Mouse (Mus musculus): Measurements from ENCODE around the gene Rasgef1a.
A peak's percentile ranks its signal among the peaks of the same experiment; 100 is the strongest.

The Rasgef1a gene

GRCm38 (mm10) chr6:118010756-118011615 is at the start of gene Rasgef1a:
TSS of gene Rasgef1a (plus strand) at chr6:118011438.
- peak; percentile 9; the same call in 1 of the 2 replicates for ATAC-seq (ENCODE audit: insufficient number of reproducible peaks, low FRiP score, low TSS enrichment)

DNA sequence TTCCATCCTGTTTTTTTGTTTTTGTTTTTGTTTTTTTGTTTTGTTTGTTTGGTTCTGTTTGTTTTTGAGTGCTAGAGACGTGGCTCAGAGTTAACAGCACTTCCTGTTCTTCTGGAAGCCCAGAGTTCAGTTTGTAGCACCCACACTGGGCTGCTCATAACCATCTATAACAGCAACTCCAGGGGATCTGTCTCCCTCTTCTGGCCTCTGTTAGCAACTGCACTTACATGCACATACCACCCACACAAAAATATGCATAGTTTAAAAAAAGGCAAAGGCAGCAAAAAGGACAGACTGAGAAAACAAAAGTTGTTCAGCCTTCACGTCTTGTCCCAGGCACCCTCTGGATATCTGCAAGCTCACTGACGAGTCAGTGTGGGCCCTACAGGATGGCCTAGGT is 48.0 kb upstream of the Rasgef1a start:
- no peak for ATAC-seq (ENCODE audit: insufficient number of reproducible peaks, low FRiP score, low TSS enrichment)

DNA sequence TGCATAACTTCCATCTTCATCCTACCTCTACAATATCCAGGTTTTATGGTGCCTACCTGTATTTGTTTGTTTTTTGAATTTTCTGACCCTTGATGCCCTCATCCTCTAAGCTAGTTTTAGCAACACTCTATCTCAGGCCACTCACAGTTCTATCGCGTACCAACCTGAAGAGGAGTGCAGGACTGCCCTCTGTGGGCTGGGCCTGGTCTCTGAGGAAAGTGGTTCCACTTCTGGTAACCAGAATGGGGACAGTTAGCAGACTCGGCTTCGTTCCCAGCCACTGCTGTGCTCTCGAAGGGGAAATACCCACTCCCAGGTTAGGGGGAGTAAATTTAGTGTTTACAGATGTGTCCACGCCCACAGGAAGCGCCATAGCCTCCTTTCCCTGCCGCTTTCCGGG is 44.5 kb upstream of the Rasgef1a start:
- no peak for ATAC-seq (ENCODE audit: insufficient number of reproducible peaks, low FRiP score, low TSS enrichment)

DNA sequence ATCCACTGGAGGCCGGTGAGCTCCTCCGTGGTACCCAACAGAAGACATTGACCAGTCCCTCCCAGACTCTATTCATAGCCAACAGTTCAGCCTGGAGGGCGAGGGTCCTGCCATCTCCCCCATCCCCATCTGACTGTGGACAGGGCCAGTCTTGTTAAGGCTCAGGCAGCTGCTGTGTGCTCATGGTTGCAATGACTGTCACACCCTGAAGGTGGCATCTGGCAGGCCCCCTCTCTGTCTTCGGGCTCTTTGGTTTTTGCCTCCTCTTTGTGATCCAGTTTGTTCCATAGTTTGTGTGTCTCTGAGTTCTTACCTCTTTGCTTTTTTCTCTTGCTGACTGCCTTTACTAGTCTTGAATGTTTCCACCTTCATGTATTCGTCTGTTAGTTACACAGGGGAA is 24.1 kb upstream of the Rasgef1a start:
- no peak for ATAC-seq (ENCODE audit: insufficient number of reproducible peaks, low FRiP score, low TSS enrichment)

DNA sequence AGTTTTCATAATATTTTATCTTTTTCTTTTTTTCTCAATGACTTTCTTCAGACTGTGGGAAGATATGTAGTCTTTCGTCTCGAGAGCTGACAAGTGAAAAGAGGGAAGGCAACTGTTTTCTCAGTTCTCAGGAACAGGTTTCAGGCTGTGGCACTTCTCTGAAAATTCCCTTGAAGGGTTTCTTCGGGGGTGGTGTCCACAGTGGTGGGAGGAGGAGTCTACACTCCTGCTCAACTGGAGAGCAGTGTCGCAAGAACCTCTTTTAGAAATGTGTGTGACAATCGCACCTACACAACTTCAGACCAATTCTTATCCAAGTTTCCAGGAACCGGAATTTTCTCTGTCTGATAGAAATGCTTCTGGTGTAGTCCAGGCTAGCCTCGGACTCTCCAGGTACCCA is 22.0 kb upstream of the Rasgef1a start:
- ATAC-seq (ENCODE audit: insufficient number of reproducible peaks, low FRiP score, low TSS enrichment), result no peak

- ATAC-seq (ENCODE audit: insufficient number of reproducible peaks, low FRiP score, low TSS enrichment), result no peak
Observed at GRCm38 (mm10) chr6:117990649-117991048, 20.6 kb upstream of the Rasgef1a start.

GRCm38 (mm10) chr6:117991297-117991696 is 19.9 kb upstream of the Rasgef1a start:
- ATAC-seq (ENCODE audit: insufficient number of reproducible peaks, low FRiP score, low TSS enrichment), result no peak

- ATAC-seq (ENCODE audit: insufficient number of reproducible peaks, low FRiP score, low TSS enrichment), result no peak
Observed at GRCm38 (mm10) chr6:117991928-117992327, 19.3 kb upstream of the Rasgef1a start.

DNA sequence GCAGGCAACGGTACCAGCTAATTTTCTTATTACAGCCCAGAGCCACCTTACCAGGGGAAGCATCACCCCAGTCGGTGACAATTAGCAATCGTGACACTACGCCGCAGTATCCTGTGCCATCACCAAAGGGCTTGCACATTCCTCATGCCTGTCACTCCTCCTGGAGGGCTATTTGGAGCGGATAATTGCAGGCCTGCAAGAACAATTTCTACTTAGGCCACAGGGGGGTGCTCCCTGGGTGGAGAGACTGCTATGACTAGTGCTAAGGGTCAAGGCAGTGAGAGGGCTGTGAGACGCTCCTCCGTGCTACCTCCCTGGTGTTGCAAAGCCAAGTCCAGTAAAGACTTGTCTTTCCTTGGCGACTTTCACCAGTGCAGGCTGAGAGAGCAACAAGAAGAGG is 16.1 kb upstream of the Rasgef1a start:
- ATAC-seq (ENCODE audit: insufficient number of reproducible peaks, low FRiP score, low TSS enrichment), result peak; percentile 85

DNA sequence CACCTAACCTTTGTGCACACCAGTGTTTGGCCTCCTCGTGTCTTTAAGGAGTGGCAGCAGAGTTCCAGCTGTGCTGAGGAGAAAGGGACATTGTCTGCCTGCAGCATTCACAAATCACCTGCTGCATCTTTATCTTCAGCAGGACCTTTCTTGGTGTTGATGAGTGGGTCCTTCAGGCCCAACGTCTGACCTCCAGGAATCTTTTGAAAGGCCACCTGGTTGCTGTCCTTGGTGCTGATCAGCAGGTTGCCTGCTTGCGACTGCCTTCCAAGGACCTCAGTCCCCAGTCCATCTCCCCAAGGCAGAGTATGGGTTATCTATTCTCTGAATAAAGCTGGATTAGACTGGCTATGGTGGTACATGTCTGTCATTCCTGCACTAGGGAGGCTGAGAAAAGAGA is 10.0 kb upstream of the Rasgef1a start:
- ATAC-seq (ENCODE audit: insufficient number of reproducible peaks, low FRiP score, low TSS enrichment), result no peak

DNA sequence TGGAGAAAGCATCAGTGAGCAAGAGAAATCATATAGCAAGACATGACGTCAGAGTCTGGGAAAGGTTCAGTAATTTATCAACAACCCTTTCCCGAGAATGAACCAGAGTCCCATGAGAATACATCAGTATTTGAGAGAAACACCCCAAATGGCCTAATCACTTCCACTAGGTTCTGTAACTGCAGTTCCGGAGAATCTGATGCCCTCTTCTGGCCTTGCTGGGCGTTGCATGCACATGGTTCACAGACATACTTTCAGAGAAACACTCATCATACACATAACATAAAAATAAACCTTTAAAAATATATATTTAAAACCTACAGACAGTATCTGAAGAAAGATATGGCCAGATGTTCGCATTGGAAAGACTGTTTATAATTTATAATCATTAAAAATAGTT is 3.9 kb upstream of the Rasgef1a start:
- ATAC-seq (ENCODE audit: insufficient number of reproducible peaks, low FRiP score, low TSS enrichment), result no peak

DNA sequence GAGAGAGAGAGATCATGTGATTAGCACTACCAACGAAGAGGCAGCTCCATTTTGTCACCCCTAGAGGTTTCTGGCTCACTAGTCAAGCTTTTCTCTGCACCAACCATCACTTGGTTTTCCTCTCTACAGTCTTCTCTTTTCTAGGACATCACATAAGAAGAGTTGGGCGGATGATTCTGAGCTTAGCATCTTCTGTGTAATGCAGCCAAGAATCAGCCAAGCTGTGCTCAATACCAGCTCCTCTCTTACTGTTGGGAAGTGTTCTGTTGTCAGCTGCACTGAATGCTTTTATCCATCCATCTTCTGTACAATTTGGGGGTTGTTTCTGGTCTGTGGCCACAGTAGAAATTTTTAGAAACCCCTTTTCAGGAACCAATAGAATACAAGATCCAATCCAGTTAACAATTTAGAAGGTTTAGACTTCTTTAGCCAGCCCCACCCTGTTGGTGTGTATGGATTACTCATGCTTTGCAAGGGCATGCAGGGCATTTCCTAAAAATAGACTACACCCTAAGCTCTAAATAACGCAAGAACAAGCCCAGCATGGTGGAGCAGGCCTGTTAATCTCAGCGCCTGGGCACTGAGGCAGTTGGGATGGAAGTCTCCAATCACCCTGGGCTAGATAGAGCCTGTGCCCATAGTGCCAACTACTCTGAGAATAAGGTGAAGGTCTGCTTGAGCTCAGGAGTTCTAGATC is 3.2 kb upstream of the Rasgef1a start:
- ATAC-seq (ENCODE audit: insufficient number of reproducible peaks, low FRiP score, low TSS enrichment), result no peak

DNA sequence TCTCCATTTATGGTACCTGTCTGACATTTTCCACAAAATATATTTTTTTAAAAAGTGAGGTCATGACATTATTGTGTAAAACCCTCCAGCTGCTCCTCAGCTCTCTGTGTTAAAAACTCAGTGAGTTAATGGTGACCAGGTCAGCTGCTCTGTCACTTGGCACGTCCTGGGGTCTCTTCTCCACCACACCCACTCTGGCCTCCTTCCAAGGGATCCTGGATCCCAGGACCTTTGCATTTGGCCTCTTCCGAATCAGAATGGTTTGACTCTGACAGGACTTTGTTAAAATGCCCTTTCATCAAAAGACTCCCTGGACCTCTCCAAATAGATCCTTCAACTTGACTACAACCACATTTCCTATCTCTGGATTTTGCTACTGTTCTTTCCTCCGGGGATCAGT is 982 bp upstream of the Rasgef1a start:
- no peak for ATAC-seq (ENCODE audit: insufficient number of reproducible peaks, low FRiP score, low TSS enrichment)

GRCm38 (mm10) chr6:118011616-118012316 is 528 bp downstream of the Rasgef1a start:
- ATAC-seq (ENCODE audit: insufficient number of reproducible peaks, low FRiP score, low TSS enrichment), result peak; percentile 9; the same call in 1 of the 2 replicates

- no peak for ATAC-seq (ENCODE audit: insufficient number of reproducible peaks, low FRiP score, low TSS enrichment)
Observed at GRCm38 (mm10) chr6:118012317-118012700, 1.1 kb downstream of the Rasgef1a start.

GRCm38 (mm10) chr6:118012987-118013866 is 2.0 kb downstream of the Rasgef1a start:
- peak; percentile 70 for ATAC-seq (ENCODE audit: insufficient number of reproducible peaks, low FRiP score, low TSS enrichment)

DNA sequence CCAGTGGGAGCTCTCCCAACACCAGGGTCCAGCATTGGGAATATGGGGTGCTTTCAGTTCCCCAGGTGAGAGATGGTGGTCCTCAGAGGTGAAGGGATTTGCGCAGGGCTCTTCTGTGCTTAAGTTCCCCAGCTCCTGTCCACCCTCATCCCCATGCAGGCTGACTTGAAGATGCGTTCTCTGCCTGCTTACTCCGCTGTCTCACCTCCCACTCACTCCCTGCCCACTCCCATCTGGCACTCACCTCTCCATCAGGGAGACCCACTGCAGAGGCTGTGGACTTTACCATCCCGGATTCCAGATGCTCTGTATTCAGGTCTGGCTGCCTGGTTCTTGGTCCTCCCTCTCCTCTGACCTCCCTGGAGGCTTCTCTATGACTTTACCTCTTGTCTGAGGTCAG is 3.6 kb downstream of the Rasgef1a start:
- no peak for ATAC-seq (ENCODE audit: insufficient number of reproducible peaks, low FRiP score, low TSS enrichment)

GRCm38 (mm10) chr6:118015971-118016370 is 4.7 kb downstream of the Rasgef1a start:
- ATAC-seq (ENCODE audit: insufficient number of reproducible peaks, low FRiP score, low TSS enrichment), result no peak

DNA sequence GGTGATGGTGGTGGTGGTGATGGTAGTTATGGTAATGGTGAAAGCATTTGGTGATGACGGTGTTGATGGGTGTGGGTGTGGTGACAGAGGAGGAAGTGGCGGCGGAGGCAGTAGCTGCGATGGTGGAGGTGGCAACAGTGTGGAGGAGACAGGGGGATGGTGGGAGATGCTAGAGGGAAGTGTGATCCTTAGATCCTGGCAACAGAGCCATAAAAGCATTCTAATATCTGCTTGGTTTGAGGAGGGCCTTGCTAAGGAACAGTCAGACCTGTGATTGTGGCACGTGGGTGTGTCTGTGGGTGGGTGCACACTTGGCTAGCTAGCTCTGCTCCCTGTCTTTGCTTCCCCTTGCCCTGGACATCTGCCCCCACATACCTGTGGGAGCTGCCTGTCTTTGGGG is 7.4 kb downstream of the Rasgef1a start:
- ATAC-seq (ENCODE audit: insufficient number of reproducible peaks, low FRiP score, low TSS enrichment), result no peak

DNA sequence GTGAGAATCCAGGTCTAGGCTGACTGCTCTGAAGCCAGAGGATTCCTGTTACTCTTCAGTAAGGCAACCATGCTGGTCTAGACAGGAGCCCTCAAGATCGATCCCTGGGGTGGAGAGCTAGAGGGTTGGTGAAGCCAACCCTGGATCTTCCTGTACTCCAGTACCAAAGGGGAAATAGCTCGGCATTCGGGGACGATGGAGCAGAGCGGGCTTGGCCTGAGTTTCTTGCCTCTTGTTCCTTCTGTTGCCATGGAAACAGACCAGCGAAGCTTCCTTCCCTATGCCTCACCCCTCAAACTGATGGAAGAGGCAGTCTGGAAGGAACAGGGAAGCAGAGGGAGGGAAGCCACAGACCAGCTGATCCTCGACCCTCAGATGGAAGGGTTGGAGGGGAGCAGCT is 8.3 kb downstream of the Rasgef1a start:
- ATAC-seq (ENCODE audit: insufficient number of reproducible peaks, low FRiP score, low TSS enrichment), result 0 out of 2 replicates have a peak, but pooled peaks have one; percentile 12
